Mouse (Mus musculus) heart, postnatal 25 days (tissue): ENCODE results near the gene Slc35g2. TPM values are rescaled to one million over a fixed set of nuclear protein-coding genes. Genes with fewer than 3 reads are reported as not detected.

Experiments
- DNase-seq: peaks from one replicate; pipeline ENCODE4 v3.0.0; 2022; ENCODE audit warnings: low spot score
- intact Hi-C: fragments of 180-260 bp; cut with DNase I; formaldehyde crosslinking; loops from one replicate; pipeline ENCODE4 v1.15.1; 2025
- total RNA-seq, 2 experiments: library from RNA; stranded (reverse); gene quantifications; 2 replicates each; pipeline ENCODE4 v1.2.3; 2021

The Slc35g2 gene
- 1 to 10 TPM; 3.7 to 4.9 TPM for total RNA-seq

DNA sequence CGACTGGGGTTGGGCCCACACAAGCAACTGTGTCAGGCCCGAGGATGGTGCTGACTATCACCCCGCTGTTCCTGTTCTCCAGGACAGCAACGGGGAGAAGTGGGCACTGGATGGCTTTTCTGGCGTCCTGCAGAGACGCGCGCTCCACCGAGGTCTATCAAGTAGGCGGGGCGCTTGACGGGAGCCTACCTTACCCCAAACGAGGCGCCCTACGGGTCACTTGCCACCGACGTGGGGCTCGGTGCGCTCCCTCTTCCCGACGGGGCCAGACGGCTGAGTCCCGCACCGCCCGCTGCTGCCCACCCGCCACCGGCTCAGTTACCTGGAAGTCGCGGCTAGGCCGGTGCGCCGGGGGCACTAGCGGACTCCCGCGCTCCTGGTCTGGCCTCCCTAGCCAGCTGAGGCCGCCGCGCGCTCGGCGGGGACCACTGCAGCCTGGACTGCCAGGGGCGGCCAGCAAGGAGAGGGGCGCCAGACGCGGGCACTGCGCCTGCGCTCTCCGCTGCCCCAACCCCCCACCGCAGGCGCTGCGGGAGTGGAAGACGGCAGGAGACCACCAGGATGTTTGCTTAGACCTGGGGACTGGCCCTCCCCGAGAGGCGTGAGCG, at the start of gene Slc35g2:
Gene Slc35g2 (minus strand): TSS at position 465 of the 608 bp plus-strand sequence.
- intact Hi-C loops: loop anchor here (2.0 to 10.0 kb wide), 2 partner anchors 50 to 64 kb away; no protein-coding TSS in a partner anchor
- no peak for DNase-seq

DNA sequence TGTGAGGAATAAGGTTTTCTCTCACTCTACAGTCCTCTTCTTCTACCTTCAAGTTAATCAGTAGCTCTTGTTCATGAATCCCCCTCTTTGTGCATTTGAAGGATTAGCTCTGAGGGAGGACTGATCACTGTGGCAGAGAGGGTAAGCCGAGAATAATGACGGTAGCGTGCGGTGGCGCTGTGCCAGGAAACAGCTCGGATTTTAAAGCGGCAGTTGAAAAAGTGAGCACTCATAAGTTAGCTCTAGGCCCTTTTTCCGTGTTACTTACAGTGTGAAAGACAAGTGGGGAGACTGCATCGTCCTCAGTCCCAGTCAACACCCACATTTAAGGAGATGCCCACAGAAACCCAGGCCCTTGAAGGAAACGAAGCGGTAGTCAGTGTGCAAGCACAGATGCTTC, 46.1 kb upstream of the Slc35g2 start:
- DNase-seq: no peak

DNA sequence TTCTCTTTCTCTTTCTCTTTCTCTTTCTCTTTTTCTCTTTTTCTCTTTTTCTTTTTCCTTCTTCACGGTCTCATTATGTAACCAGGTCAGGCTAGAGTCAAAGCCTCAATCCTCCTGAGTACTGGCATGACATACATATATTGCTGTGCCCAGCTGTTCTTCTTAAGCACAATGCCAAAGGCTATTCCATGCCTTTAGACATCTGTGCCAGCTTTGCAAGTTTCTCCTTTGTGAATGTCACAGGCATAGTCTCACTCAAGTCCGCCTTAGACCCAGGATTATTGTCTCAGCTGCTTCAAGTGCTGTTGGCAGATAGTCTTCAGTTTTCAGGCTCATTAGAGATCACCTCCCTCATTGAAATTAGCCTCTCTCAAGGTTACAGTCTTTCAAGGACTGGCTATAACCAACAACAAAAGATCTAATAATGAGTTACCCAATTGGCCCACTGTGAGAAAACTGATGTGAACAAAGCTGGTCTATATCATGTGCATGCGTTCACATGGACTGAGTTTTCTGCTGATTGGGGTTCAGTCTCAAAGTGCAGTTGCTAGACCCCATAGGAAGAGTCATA, 42.7 kb upstream of the Slc35g2 start:
- no peak for DNase-seq
- intact Hi-C loops: no loop called here

More for the DNA sequence above, 46.1 kb upstream of the Slc35g2 start:
- intact Hi-C loops: no loop called here

DNA sequence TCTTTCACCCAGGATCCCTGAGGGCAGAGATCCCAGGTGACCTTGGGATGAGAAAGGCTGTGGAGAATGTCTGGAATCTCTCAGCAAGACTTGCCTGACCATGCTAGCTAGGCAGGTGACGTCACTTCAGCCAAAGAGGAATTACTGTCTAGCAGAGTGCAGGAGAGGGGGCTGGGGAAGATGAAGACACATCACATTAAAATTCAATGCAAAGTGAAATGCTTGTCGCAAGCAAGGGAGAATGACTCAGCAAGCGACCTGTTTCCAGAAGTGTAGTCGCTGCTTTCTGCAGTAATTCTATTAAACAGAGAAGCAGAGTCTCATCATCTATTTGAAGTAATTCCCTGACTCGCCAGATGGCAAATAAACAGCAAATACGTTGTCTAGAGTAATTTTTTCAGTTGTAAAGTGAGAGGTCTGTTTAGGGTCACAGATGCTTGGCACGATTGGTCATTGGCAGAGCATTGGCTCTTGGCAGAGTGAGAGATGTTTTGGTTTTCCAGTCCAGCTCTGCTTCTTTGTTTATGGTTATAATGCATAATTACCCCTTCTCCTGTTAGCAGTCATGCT, 35.2 kb upstream of the Slc35g2 start:
- DNase-seq: no peak
- intact Hi-C loops: no loop called here

DNA sequence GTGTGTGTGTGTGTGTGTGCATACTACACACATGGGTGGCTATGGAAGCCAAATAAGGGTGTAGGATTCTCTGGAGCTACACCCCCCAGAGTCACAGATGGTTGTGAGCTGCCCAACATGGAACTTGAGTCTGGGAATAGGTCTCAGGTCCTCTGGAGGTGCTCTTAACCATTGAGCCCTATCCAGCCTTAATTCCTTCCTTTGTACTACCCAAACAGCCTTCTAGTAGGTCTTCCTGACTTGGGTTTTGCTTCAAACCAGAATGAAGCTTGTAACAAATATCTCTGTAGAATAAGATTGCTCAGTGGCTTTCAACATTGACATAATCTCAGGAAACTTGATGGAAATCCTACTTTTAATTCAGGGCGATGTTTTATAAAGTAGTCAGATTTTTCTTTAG, 34.6 kb upstream of the Slc35g2 start:
- intact Hi-C loops: no loop called here
- no peak for DNase-seq

DNA sequence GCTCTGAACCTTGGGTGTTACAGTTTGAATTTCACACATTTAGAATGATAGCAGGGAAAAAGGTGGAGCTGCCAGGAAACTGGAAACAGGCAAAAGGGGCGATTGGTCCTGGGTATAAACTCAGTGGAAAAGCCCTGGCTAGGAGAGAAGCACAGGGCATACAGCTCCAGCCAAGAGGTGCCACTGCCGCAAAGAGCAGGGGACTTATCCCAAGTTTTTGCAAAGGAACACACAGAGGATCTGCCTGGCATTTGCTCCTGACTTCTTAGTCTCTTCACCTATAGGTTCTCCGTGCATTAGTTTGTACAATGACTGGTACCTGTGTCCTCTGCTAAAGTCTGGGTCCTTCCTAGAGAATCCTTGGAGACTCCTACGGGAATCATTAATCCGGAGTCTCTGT, 32.3 kb upstream of the Slc35g2 start:
- intact Hi-C loops: no loop called here
- DNase-seq: no peak

DNA sequence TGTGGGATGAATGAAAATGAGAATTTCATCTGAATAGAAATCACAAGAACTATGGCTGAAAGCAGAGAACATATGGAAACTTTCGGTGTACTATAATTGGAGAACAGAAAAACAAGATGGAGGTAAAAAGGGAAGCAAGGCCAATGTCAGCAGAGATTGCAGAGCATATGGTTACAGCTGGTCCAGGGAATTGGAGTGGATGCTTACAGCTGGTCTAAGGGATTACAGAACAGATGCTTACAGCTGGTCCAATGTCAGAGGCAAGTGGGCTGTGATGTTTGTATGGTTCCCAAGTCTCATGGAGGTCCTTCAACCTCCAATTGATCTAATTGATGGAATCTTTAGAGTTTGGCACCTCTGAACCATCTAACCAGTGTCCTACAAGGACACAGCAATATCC, 31.2 kb upstream of the Slc35g2 start:
- no peak for DNase-seq

DNA sequence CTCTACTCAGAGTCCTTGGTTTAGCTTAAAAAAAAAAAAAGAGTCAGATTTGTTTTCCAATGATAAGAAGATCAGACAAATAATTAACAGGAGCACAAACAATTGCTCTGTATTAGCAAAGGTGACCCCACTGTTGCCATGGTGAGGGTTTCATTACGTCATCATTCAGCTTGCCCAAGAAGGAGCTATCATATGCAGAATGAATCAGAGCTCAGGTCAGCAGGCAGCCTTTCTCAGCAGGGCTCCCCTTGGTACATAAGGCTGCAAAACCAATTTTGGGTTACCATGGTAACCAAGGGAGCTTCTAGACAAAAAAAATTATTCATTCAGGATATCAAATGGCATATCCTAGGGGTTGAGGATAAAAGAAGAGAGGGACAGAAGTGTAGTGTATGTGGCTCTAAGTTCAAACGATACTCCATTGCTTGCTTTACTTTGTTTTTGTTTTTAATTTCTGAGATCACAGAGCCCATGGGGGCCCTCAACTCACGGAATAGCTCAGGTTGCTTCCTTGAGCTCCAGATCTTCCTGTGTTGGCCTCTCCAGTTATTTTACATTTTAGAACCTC, 29.0 kb upstream of the Slc35g2 start:
- intact Hi-C loops: no loop called here
- no peak for DNase-seq

More for the DNA sequence above, 31.2 kb upstream of the Slc35g2 start:
- intact Hi-C loops: no loop called here

DNA sequence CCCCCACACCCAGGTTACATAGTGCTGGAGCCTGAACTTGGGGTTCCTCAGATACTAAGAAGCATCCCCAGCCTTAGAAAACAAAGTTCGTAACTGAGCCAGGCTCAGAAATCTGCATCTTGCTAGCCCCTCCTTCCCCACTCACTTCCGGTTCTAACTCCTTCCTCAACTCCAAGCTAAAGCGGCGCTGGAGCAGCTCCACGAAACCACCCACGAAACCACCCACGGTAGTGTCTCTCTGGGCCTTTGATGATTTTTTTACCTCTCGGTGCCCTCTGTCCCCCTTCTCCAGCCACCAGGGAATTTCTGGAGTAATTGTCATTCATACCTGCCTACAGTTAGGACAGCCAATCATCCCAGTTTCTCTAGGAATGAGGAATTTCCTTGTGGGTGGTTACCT, 26.7 kb upstream of the Slc35g2 start, which contains the start of gene Stag1:
Gene Stag1 (plus strand): TSS at position 253 of the 400 bp plus-strand sequence.
- intact Hi-C loops: no loop called here

DNA sequence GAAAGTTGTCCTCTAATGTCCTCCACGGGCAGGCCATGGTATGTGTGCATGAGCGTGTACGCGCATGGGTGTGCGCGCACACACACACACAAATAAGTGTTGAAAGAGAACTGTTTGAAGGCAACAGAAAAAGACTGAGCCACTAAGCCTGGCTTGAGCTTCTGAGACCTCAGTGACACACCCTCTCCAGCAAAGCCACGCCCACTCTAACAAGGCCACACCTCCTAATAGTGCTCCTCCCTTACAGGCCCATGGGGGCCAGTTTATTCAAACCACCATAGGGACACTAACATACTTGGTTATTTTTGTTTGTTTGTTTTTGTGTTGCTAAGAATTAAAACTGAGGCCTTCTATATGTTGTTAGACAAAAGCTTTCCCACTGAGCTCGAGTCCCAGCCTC, 25.4 kb upstream of the Slc35g2 start:
- no peak for DNase-seq
- intact Hi-C loops: no loop called here

More for the DNA sequence above, 26.7 kb upstream of the Slc35g2 start, which contains the start of gene Stag1:
- DNase-seq: no peak

DNA sequence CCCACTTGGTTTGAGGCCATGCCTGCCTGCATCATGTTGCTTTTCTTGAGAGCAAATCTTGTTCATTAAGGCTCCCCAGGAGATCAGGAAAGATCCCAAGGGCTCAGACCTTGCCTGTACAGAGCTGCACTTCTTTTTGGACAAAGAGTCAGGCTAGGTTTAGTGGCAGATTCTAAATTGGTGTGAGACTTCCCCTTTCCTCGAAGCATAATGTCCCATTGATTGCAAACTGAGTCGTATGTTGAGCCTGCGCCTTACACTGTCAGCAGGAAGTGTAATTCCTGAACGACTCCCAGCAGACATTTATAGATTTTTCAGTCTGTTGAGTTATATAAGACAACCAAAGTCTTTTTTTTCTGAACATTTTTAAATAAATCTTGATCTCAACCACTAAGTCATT, 19.6 kb upstream of the Slc35g2 start:
- intact Hi-C loops: no loop called here
- DNase-seq: no peak

DNA sequence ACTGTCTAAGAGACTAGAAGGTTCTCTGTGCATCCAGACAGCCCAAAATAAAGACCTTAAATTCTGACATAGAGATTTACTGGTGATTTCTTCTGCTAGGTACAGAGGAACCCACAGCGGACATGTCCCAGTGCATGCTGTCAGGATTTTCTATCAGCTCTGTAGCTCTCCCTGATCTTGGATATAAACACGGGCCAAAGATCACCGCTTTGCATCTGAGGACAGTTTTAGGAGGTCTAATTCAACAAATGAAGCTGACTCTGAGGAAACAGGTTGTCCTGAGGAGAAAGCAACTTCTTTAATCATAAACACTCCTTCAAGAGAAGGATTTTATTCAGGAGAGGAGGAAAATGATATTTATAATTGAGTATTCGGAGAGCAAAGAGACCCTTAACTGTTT, 13.1 kb upstream of the Slc35g2 start:
- DNase-seq: no peak
- intact Hi-C loops: no loop called here

DNA sequence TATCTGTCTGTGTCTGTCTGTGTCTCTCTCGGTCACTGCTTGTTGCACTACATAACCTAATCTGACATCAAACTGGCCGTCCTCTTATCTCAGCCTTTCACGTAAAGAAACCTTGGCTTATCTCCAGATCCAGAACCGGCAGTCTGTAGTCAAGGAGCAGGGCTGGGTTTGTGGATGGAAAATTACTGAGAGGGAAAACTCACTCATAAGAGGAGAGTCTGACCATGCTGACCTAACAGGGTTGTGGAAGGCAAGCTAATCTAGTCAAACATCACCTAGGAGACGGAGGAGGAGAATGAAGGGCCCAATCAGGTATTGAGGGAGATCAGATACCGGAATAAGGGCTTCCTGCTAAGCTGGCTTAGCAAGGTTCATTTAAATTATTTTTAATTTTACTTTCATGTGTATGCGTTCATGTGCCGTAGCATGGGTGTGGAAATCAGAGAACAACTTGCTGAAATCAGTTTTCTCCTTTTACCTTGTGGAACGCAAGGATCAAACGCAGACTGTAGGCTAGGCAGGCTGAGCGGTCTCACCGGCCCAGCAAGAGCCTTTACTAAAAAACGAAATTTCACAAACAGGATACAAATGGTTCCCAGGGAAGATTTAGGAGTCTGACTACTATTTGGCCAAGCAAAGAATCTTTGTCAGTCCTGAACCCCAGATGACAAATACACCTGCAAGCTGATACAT, 12.1 kb upstream of the Slc35g2 start:
- no peak for DNase-seq
- intact Hi-C loops: no loop called here

DNA sequence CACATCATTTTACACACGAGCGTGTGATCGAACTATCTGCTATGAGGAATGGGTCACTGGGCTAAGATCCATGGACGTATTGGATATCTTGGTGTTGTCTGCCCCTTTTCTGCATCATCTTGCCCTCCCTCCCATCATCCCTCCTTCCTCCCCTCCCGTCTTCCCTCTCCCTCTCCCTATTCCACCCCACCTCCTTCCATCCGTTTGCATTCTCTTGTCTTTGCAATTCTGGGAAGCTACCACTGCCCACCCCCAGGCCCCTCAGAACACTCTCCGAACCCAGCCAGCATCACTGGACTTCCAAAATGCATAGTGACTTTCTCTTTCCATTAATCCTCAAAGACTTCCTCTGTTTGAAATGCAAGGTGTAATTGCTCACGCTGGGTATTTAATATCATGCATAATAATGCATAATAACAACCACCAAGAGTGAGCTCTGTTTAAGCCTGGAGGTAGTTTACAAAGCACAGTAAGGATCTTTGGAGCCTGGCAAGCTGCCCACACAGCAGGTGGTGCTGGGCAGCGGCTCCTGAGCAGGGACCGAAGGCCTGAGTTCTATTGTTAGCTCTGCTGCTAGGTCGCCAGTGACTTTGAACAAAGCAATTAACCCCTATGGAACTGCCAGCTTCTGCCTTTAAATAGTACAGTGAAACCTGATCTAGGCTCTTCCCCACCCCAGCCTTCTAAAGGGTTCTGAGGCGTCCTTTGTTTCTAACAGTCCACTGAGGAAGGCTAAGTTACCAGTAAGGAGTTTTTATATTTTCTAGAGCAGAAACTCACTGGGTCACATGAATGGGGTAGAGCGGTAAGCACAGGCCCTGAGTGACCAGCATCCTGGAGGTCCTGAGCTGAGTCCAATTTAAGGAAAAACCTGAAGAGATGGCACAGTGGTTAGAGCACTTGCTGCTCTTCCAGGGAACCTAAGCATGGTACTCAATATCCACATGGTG, 10.9 kb upstream of the Slc35g2 start:
- no peak for DNase-seq
- intact Hi-C loops: no loop called here

DNA sequence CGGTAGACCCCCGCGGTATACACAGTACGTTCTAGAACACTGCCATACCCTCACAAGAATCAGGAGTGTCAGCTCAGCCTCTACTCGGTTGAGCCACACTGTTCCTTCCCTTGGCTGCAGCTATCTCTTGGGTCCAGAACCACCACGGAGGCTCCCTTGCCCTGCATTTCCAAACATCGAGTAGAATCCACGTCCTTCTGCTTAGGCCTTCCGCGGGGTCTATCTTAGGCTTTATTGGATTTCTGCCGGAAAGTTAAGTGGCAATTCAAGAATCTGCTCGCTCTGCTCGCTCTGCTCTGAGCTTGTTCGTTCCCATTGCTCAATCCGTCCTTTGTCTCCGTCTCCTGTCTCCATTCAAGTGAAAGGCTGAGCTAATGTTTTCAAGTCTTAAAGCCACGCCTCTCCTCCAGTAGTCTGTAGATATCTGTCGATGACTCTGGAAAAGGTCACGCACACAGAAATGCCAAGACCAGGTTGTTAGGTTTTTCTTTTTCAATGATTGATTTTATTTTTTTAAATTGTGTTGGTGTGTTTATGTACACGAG, 9.4 kb upstream of the Slc35g2 start:
- intact Hi-C loops: no loop called here
- no peak for DNase-seq

DNA sequence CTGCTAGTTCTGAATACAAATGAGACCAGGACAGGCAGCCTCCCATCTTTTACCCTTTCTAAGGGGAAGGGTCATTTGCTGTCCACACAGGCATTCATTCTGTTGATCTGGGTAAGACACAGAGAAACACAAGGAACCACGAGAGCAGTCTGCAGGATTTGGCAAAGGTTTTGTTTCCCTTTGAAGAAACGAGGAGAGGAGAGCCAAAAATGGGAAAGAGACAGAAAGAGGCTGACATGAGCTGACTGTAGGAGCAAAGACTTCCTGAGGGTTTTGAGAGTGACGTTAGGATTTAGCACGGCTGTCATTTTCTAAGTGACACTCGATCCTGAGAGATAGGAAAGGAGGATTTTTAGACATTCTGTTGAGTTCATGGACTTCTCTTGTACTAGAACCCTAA, 3.1 kb upstream of the Slc35g2 start:
- no peak for DNase-seq
- intact Hi-C loops: loop anchor here (10.0 kb wide), 1 partner anchor 61 kb away; no protein-coding TSS in a partner anchor

DNA sequence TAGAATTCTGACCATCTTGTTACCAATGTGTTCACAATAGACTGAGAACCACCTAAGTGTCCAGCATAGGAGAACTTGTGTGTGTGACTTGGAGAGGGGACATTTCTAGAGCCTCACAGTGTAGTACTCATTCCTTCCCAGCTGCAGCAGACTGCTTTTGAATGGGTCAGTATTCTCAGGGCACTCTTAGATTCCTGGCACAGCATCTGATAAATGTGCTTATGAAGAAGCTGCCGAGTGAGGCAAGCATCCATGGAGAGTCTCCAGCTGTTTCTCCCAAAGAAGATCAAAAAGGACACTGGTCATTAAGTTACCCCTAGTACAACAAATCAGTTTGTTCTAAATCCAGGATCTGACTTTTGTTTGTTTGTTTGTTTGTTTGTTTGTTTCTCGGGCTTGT, 2.4 kb upstream of the Slc35g2 start:
- no peak for DNase-seq
- intact Hi-C loops: loop anchor here (10.0 kb wide), 1 partner anchor 62 kb away; no protein-coding TSS in a partner anchor

DNA sequence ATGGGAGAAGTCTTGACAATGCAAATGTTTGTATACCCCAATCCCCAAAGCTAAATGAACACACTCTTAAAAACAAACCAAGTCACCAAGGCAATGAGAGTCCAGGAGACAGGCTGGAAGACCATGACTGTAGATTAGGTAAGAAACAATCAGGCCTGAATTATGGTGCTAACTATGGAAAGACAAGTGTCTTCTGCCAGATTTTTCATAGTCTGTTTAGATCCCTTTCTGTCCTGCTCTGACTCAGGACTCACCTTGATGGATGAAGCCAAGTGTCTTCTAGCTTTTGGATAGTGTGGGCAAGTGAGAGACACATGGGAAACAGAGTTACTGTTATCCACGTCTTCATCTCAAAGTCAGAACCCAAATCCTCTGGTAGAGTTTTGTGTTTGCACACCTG, 621 bp upstream of the Slc35g2 start:
- intact Hi-C loops: loop anchor here (2.0 to 10.0 kb wide), 2 partner anchors 51 to 63 kb away; no protein-coding TSS in a partner anchor
- no peak for DNase-seq
